Mouse (Mus musculus) urinary bladder, postnatal 10 days (tissue): ENCODE data around the gene Lrrn4cl.
"Not testable (repeated sequence)": the region's sequence is repeated elsewhere in the genome, so short reads cannot be mapped to it uniquely, and the experiment has no call there.

Experiments used
- DNase-seq: peaks from one replicate; pipeline ENCODE4 v3.0.0; 2022; ENCODE audit warnings: low spot score

The Lrrn4cl gene

DNA sequence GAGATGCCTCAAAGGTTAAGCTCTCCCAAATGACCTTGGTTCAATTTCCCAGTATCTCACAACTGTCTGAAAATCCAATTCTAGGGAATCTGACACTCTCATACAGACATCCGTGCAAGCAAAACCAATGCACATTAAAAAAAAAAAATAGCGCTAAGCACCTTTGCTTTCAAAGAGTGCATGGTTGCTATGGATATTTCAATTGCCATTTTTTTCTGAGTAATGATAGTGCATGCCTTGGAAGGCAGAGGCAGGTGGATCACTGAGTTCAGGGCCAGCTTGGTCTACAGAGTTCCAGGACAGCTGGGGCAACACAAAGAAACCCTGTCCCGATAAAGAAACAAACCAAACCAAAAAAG, 30.4 kb downstream of the Lrrn4cl start:
- DNase-seq, result no peak

DNA sequence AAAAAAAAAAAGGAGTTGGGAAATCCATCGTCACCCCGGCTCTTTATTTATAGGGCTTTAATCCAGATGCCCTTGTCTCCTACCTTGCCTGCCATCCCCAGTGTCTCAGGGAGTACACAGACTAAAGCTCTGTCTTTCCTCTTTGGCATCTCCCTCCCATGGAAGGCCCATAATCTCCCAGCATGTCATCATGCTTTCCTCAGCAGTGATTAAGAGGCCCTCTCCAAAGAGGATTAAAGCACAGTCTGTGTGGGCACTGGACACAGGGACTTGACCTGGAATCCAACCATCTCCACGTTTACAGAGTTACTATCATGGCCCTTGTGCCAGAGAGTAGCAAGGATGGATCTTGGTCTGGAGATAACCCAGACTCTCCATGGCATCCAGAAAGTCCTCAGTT, 33.0 kb downstream of the Lrrn4cl start, which contains the start of the genes Lbhd1 and Gm49403:
Lbhd1 (plus strand) TSS at position 117 of the 400 bp plus-strand sequence.
Gm49403 (plus strand) TSS at position 315 of the 400 bp plus-strand sequence.
- DNase-seq, result no peak

DNA sequence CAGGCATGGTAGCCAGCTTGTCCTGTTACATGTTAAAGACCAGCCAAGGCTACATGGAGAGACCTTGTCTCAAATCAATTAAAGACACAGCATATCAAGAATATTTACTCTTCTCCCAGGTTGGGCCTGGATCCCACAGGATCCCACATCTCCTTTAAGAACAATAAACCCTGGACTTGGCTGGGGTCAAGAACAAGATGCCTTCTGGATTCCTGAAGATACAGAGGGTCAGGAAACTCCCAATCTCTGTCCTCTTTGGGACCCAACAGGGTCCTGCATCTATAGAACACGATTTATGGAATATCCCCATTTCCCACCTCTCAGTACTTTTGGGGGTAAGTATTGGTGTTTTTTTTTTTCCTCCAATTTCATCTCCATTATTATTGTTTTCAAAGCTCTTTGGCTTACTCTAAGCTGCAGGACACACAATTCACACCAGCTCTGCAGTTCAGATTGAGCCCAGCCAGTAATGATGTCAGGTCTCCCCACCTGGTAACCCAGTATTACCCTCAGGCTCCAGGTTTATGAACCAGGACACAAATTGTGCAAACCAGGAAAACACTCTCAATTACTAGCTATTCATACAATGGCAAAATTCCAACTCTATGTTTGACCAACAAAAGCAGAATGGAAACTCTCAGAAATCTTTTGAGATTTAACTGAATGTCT, 36.5 kb downstream of the Lrrn4cl start:
- DNase-seq, result no peak

DNA sequence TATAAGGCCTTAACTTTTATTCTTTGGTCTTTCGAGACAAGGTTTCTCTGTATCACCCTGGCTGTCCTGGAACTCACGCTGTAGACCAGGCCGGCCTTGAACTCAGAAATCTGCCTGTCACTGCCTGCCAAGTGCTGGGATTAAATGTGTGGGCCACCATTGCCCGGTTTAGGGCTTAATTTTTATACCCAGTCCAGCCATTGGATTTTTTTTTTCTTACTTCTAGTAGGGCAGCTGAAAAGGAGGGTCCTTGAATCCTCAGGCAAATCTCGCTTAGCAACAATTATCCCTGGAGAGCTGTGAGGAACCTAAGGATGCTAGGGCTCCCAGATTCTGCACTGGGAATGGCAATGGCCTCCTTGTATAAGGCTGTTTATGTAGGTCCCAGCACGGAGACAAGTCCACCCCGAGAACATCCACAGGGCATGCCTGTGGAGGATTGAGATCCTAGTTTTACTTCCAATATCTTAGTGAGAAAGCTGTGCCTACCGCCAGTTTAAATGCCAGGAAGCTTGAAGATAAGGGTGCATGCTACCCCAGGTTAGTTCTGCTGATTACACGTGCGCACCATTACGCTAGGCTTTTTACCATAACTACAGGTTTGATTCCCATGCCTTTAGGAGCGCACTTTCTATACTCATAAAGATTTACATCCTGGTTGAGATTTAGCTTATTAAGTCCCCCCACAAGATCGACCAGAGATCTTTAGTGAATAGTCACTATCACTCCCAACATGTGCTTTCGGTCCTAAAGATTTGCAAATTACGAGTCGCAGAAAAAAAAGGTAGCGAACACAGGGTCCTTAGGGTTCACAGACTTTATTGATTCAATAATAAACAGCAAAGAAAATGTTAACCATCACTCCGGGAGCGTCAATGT, 37.3 kb downstream of the Lrrn4cl start:
- DNase-seq, result no peak

DNA sequence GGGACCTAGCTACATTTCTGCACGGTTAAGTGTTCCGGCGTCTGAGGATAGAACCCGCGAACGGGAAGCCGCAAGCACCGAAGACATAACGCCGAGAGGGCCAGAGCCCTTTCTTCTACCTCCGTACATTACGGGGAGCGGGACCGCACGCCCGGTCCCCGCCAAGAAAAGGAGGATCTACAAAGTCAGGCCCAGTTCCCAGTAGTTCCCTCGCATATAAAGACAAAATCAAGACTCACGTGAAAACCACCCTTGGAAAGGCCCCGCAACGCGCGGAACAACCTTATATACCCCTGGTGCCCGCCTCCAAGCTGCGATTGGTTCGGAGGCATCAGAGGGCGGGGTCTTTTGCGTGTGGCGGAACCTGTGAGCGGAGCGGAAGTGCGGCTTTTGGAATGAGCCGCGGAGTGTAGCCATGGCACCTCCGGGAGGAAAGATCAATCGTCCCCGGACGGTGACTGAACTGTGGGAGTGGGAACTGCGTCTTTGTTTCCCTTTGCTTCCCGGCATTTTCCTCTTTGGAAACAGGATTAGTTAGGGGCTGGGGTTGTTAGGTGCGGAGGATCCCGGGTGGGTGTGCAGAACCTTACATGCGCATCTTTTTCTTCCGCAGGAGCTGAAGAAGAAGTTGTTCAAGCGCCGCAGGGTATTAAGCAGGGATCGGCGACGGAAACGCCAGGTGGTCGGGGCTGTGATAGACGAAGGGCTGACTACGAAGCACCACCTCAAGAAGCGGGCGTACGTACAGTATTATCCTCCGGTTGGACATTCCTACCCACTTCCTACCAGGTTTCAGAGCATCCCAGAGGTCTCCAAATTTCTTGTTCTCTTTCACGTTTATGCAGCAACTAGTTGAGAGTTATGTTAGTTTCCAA, 38.2 kb downstream of the Lrrn4cl start, which contains the start of the genes 1810009A15Rik and Gm49416:
1810009A15Rik (plus strand) TSS at position 343 of the 875 bp plus-strand sequence.
Gm49416 (plus strand) TSS at position 416 of the 875 bp plus-strand sequence.
- DNase-seq, result peak; percentile 83

DNA sequence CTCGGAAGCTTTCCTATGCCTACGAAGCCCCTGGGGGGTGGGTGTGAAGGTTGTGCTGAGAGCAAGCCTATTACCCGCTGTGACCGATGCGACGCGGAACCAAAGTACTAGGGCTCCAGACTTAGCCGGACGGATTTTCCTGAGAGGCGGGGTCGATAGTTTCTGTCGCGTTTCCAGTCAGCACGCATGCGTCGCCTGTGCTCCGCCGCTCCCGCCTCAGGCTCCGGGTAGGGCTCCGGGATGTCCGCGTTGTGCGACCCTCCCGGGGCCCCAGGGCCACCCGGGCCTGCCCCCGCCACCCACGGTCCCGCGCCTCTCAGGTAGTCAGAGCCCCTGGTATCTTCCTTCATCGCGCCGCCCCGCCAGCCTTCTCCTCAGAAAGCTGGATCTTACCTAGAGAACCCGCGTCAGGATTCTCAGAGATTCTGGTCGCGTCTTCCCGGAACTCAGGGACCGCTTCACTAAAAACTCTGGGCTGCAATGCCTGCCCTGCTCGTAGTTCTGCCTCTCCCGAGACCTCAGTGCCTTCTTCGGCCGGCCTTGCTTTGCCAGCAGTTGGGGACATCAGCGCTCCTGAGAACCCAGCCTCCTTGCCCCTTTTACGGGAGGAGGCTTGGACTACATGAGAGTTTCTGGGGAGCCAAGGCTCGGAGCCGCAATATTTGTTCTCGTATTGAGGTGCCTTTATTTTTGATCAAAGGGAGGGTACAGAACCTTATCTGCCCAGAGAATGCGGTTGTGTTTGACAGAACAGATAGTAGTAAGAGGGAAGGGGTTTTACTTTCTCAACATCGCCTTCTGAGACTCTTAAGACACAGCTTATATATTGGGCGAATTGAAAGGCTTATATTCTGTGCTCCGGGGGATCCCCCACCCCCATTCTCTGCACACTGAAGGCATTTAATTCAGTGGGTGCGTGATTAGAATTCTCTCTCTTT, 42.5 kb downstream of the Lrrn4cl start, which contains the start of gene Ints5:
Ints5 (plus strand) TSS at position 177 of the 938 bp plus-strand sequence.
- no peak for DNase-seq

DNA sequence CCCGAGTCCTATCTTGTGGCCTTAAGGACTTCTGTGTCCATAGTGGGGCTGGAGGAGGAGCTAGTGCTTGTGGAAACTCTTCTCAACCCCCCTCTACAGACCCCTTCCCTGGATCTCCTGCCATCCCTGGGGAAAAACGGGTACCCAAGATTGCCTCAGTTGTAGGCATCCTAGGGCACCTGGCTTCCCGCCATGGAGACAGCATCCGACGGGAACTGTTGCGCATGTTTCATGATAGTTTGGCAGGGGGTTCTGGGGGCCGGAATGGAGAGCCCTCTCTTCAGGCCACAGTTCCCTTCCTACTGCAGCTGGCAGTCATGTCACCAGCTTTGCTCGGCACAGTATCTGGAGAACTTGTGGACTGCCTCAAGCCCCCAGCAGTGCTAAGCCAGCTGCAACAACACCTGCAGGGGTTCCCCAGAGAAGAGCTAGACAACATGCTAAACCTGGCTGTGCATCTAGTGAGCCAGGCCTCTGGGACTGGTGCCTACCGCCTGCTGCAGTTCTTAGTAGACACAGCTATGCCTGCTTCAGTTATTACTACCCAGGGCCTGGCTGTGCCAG, 44.9 kb downstream of the Lrrn4cl start:
- no peak for DNase-seq

DNA sequence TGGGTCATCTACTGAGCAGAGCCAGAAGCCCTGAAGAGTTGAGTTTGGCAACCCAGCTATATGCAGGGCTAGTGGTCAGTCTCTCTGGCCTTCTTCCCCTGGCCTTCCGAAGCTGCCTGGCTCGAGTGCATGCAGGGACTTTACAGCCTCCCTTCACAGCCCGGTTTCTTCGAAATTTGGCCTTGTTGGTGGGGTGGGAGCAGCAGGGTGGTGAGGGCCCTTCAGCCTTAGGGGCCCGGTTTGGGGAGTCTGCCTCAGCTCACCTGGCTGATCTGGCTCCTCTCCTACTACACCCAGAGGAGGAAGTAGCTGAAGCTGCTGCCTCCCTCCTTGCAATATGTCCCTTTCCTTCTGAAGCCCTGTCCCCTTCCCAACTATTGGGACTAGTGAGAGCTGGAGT, 45.7 kb downstream of the Lrrn4cl start:
- not testable (repeated sequence) for DNase-seq

DNA sequence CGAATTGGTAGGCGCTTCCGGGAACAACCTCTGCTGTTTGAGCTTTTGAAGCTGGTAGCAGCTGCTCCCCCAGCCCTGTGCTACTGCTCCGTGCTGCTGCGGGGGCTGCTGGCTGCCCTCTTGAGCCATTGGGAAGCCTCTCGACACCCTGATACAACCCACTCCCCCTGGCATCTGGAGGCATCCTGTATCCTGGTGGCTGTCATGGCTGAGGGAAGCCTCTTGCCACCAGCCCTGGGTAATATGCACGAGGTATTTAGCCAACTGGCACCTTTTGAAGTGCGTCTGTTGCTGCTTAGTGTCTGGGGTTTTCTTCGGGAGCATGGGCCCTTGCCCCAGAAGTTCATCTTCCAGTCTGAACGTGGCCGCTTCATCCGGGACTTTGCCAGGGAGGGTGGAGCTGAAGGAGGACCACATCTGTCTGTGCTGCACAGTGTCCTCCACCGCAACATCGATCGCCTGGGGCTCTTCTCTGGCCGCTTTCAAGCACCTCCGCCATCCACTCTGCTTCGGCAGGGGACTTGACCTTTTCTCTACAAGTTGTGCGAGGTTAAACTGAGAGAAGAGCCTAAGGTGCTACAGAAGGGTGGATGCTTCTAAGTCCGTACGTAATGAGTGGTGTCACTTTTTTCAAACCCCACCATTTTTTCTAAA, 46.8 kb downstream of the Lrrn4cl start:
- not testable (repeated sequence) for DNase-seq

DNA sequence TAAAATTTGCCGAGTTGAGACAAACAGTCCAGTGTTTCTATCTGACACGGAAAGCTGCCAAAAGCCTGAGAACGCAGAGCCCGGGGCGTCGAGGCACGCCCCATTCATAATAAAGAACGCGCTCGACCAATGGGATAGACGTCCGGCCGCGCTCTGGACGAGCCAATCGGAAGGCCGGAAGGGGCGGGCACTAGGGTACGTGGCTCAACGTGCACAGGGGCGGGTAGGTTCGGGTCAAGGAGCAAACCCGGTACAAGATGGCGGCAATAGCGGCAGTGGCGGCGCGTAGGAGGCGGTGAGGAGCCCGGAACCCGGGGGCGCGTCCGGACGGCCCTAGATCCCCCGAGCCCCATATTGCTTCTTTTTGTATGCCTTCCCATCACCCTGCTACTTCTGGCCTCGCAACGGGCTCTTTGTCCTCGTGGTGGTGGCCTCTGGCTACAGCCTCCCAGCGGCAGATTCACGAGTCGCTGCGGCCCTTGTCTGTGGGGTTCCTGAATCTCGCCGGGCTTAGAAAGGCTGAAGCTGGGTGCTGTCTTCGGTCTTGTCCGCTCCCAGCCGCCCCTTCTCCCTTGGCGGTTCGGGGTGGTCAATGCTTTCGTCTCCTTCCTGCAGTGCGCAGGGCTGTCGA, 47.4 kb downstream of the Lrrn4cl start, which contains the start of gene Ganab:
Ganab (plus strand) TSS at position 207 of the 631 bp plus-strand sequence.
- DNase-seq, result peak; percentile 77

DNA sequence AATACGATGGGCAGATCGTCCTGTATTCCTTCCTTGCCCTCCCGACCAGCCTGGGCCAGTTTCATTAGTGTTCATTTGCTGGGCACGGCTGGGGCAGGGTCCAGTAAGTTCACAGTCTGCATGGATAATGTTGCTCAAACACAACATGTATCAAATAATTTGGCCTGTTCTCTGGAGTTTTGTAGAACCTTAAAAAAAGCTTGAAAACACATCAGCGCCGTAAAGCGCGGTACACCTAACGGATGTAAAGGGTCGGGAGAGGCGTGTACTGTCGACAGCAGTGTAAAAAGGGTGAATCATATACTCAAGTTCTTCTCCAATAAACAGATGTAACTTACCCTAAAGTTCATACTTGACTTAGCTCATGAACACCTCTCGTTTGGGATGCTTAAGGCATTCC, 48.0 kb downstream of the Lrrn4cl start:
- no peak for DNase-seq

DNA sequence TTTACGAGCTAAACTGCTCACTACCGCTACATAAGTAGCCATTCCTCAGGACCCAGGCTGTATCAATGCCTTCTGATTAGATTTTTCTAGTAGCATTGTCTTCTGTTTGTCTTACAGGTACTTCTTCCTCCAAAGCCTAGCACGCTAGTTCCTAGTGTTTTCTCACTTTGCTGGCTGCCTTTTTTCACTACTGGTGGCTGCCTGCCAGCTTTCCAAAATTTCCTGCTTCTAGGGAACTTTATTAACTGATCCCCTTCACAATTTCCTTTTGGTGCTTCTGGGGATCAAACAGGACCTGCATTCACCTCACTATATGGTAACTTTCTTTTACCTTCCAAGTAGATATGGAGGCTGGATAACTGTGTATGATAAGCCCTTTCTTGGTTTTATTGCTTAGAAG, 48.5 kb downstream of the Lrrn4cl start:
- no peak for DNase-seq

DNA sequence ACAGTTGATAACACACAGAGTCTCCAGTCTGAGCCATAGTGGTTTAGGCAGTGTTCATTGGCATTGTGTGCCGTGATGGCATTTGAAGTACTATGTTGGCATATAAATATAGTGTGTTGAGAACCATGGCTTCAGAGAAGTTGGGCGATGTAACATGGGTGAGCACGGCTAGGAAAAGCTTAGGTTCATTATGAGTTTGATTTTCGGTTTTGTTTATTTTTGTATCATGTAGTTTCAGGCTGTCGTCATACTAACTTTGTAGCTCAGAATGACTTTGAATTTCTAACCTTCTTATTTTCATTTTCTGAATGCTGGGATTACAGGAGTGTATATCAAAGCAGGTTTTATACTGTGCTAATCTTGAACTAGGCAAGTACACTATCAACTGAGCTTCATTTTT, 52.8 kb downstream of the Lrrn4cl start:
- no peak for DNase-seq
